Mouse (Mus musculus): ENCODE results near the gene Lrrc45.
"Not testable (repeated sequence)": the region's sequence is repeated elsewhere in the genome, so short reads cannot be mapped to it uniquely, and the experiment has no call there.

Gene Lrrc45

DNA sequence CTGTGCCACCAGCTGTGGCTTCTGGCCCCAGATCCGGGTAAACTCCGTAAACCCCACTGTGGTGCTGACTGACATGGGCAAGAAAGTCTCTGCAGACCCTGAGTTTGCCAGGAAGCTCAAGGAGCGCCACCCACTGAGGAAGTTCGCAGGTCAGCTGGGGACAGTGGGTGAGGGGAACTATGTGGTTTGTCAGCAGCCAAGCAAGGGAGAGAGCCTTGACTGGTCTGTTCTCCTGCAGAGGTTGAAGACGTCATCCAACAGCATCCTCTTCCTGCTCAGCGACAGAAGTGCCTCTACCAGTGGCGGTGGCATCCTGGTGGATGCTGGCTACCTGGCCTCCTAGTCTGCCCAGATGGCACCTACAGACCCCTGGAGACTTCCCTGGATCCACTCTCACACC is 53.3 kb downstream of the Lrrc45 start:
- DNase-seq (ENCODE audit: low read depth, low spot score), result not testable (repeated sequence)

DNA sequence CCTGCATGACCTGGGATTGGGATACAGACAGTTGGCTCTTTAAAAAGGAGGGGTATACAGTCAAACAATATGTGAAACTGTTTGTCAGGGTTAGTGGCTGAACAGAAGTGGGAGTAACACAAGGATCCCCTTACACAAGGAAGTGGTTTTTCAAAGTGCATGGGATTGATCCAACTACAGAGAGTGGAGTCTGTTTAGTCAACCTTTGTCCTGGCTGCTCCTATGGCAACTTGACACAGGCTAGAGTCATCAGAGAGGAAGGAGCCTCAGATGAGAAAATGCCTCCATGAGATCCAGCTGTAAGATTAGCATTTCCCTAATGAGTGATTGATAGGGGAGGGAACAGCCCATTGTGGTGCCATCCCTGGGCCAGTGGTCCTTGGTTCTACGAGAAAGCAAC is 54.5 kb downstream of the Lrrc45 start:
- no peak for DNase-seq (ENCODE audit: low read depth, low spot score)
